Mouse (Mus musculus) limb, embryonic 10.5 days (tissue): Measurements from ENCODE around the gene Trim43a. TPM values are rescaled to one million over a fixed set of nuclear protein-coding genes. Genes with fewer than 3 reads are reported as not detected.
"Not testable (repeated sequence)": the region's sequence is repeated elsewhere in the genome, so short reads cannot be mapped to it uniquely, and the experiment has no call there.

ENCODE experiments used
- DNase-seq: peaks from one replicate; pipeline ENCODE4 v3.0.0-alpha.2; 2017; ENCODE audit warnings: low spot score
- H3K27ac ChIP-seq: fragments of 300-500 bp; sonication (generic); 2 replicates; pipeline ENCODE4 v1.5.1; 2016; ENCODE audit warnings: mild to moderate bottlenecking
- H3K27me3 ChIP-seq: fragments of 300-500 bp; sonication (generic); 2 replicates; pipeline ENCODE4 v1.6.1; 2016; ENCODE audit warnings: low read depth, mild to moderate bottlenecking; ENCODE audit not compliant: poor library complexity, severe bottlenecking
- H3K36me3 ChIP-seq: fragments of 300-500 bp; sonication (generic); 2 replicates; pipeline ENCODE4 v1.6.1; 2016; ENCODE audit warnings: mild to moderate bottlenecking, moderate library complexity
- H3K4me1 ChIP-seq: fragments of 300-500 bp; sonication (generic); 2 replicates; pipeline ENCODE4 v1.6.1; 2016
- H3K4me3 ChIP-seq: fragments of 300-500 bp; sonication (generic); 2 replicates; pipeline ENCODE4 v1.5.1; 2016; ENCODE audit warnings: mild to moderate bottlenecking, moderate library complexity
- H3K9me3 ChIP-seq: fragments of 300-500 bp; sonication (generic); replicated peaks from 2 replicates; pipeline ENCODE4 v1.6.1; 2016; ENCODE audit warnings: mild to moderate bottlenecking
- WGBS: fragments of 180-500 bp; shearing (Covaris S2); methylation state at CpG from one replicate; pipeline ENCODE4 v1.1.7; 2016; 5-methylcytosine and 5-hydroxymethylcytosine counted together
- polyA plus RNA-seq: library from polyadenylated mRNA; unstranded; fragments of >200 nt; fragmentation: Nextera tagmentation; extraction: Ambion mirVana; gene quantifications from 2 replicates; pipeline ENCODE4 v1.2.1, GENCODE M21; 2016

The Trim43a gene
- 0.13 and 0.15 TPM in 2 replicates for polyA plus RNA-seq

DNA sequence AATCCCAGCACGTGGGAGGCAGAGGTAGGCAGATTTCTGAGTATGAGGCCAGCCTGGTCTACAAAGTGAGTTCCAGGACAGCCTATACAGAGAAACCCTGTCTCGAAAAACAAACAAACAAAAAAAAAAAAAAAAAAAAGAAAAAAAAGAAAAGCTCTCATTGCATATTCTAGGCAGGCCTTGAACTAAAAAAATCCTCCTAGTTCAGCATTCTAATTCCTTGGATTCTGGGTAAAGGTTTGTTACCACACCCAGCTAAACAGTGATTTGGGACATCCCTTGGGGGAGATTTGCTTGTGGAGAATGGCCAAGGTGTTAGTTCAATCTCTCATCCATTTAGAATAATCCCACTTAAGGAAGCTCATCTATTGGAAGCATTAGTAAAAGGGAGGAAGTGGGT, at the start of gene Trim43a:
Trim43a (plus strand) TSS at position 301 of the 400 bp plus-strand sequence.
- not testable (repeated sequence) for H3K4me1 ChIP-seq

GRCm38 (mm10) chr9:88534093-88534492, 46.6 kb upstream of the Trim43a start:
- 90% methylated on average over 5 of the region's 5 CpGs for WGBS
- Histone ChIP-seq H3K27ac (no peak overlapping the region), H3K9me3 (no peaks in the 10 kb centered on the region), H3K27me3 (no peaks in the 10 kb centered on the region), H3K36me3 (no peaks in the 10 kb centered on the region), H3K4me3 (no peak overlapping the region), H3K4me1 (0 out of 2 replicates have a peak, but pooled peaks cover 9% of the 10 kb centered on the region)
- DNase-seq, result no peak

More for the DNA sequence above, at the start of gene Trim43a:
- DNase-seq, H3K9me3 ChIP-seq, H3K36me3 ChIP-seq, H3K27me3 ChIP-seq, H3K27ac ChIP-seq, H3K4me3 ChIP-seq: not testable (repeated sequence)
- 88% methylated on average over 2 of the region's 2 CpGs for WGBS

DNA sequence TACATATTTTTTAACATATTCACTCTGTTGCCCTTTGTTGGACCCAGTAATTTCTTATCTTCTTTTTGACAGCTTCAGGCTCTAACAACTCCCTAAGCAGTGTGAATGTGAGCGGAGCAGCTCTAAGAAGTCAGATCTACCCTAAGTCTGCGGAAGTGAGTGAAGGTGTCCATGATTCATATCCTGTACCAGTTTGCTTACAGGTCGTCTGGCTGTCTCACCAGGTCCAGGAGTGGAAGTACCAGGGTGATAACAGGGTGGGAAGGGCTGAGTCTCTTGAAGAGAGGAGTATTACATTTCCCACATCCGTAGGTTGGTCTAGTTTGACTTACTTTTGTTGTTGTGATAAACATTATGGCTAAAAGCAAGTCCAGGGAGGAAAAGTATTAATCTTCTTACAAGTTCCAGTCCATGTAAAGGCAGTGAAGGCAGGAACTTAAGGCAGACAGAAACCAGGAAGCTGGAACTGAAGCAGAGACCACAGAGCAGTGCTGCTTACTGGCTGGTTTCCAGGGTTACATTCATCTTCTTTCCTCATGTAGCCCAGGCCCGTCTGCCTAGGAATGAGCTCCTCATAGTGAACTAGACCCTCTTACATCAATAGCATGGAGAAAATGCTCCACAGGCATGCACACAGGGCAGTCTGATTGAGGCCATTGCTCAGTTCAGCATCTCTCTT, 41.0 kb upstream of the Trim43a start:
- Histone ChIP-seq H3K4me1 (no peaks in the 10 kb centered on the region), H3K4me3 (no peak overlapping the region), H3K9me3 (no peaks in the 10 kb centered on the region), H3K27me3 (no peaks in the 10 kb centered on the region), H3K36me3 (no peaks in the 10 kb centered on the region), H3K27ac (no peak overlapping the region)
- no peak for DNase-seq
- WGBS, result 82% methylated on average over 5 of the region's 5 CpGs

GRCm38 (mm10) chr9:88542816-88543215, 37.9 kb upstream of the Trim43a start:
- no peak overlapping the region for H3K4me3 ChIP-seq
- 47% methylated on average over 2 of the region's 2 CpGs for WGBS
- H3K9me3 ChIP-seq, result no peaks in the 10 kb centered on the region
- H3K27ac ChIP-seq, result no peak overlapping the region
- no peaks in the 10 kb centered on the region for H3K4me1 ChIP-seq
- H3K36me3 ChIP-seq, result no peaks in the 10 kb centered on the region
- no peaks in the 10 kb centered on the region for H3K27me3 ChIP-seq
- no peak for DNase-seq

- Histone ChIP-seq H3K27me3 (no peaks in the 10 kb centered on the region), H3K4me3 (no peak overlapping the region), H3K4me1 (peaks cover 20% of the 10 kb centered on the region), H3K36me3 (no peaks in the 10 kb centered on the region), H3K9me3 (no peaks in the 10 kb centered on the region), H3K27ac (no peak overlapping the region)
- WGBS, result 48% methylated on average over 3 of the region's 3 CpGs
- no peak for DNase-seq
Measured at GRCm38 (mm10) chr9:88545534-88545933, 35.2 kb upstream of the Trim43a start.

DNA sequence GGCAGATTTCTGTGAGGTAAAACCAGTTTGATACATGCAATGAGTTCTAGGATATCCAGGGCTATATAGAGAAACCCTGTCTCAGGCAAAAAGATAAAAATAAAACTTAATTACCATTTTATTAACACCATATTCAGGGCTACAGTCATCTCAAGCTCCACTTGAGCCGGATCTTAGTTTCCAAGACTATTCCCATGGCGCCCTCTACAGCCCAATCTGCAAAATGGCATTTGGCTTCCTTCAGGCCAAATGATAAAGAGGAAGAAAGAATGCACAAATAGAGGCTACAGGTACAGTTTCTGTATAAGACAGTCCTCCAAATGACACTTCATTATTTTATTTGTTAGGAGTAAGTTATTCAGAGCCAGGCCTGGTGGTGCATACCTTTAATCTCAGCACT, 34.5 kb upstream of the Trim43a start:
- H3K4me3 ChIP-seq, result no peak overlapping the region
- no peaks in the 10 kb centered on the region for H3K27me3 ChIP-seq
- H3K36me3 ChIP-seq, result no peaks in the 10 kb centered on the region
- peaks cover 21% of the 10 kb centered on the region for H3K4me1 ChIP-seq
- DNase-seq, result no peak
- no peaks in the 10 kb centered on the region for H3K9me3 ChIP-seq
- no peak overlapping the region for H3K27ac ChIP-seq
- WGBS, result 9% methylated on average over 2 of the region's 2 CpGs

DNA sequence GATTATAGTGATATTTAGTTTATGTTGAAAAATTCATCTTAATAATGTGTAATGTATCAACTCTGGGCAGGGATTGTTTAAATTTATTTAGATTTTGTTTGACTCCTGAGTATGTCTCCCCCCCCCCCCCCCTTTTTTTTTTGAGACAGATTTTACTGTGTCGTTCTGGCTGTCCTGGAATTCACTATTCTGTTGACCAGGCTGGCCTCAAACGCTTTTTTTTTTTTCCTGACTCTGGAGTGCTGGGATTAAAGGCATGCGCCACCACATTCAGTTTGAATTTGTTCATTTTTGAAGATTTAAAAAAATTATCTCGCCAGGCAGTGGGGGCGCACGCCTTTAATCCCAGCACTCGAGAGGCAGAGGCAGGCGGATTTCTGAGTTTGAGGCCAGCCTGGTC, 34.0 kb upstream of the Trim43a start:
- H3K4me3 ChIP-seq, result no peak overlapping the region
- 65% methylated on average over 8 of the region's 8 CpGs for WGBS
- no peaks in the 10 kb centered on the region for H3K27me3 ChIP-seq
- no peak for DNase-seq
- H3K36me3 ChIP-seq, result no peaks in the 10 kb centered on the region
- H3K27ac ChIP-seq, result no peak overlapping the region
- H3K4me1 ChIP-seq, result peaks cover 21% of the 10 kb centered on the region
- H3K9me3 ChIP-seq, result no peaks in the 10 kb centered on the region

GRCm38 (mm10) chr9:88547270-88547669, 33.4 kb upstream of the Trim43a start:
- H3K9me3 ChIP-seq, result no peaks in the 10 kb centered on the region

DNA sequence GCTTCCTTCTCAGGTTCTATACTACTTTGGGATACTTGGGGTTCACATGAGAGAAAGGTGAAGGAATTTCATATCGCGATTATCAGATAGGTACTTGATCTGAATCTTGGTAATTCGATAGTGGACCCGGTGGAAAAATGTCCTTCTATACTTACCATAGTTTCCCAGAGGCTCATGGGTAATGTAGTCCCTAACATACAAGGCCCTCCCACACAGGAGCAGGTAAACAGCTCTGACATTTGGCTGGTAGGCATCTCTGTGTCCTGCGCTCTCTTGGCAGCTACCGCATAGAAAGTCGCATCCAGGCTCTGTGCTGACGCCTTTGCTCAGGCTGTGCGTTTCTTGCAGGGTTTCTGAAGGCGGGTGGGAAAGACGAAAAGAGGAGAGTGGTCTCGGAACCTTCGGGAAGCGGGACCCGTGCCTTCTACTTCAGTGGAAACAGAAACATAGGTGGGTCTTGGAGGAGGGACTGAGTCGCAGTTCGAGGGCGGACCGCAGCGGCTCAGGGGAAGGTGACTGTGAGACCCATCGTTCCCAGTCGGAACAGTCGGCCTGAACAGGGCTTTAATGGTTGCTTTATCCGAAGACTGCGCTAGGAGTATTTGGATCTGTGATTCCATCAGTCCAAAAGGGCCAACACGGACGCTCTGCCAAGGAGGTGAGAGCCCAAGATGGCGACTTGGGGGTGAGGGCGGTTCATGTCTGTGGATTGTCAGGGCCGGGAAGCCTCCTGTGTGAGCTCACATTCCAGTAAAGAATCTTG, 32.7 kb upstream of the Trim43a start, which contains the start of gene Zfp949:
Zfp949 (plus strand) TSS at position 170 of the 763 bp plus-strand sequence.
- whole genome bisulfite sequencing, result under 1% methylated on average over 30 of the region's 30 CpGs
- H3K4me1 ChIP-seq, result peaks cover 21% of the 10 kb centered on the region

More at GRCm38 (mm10) chr9:88547270-88547669, 33.4 kb upstream of the Trim43a start:
- H3K27me3 ChIP-seq, result no peaks in the 10 kb centered on the region
- peak overlapping the region; percentile 85 for H3K27ac ChIP-seq
- 39% methylated on average over 7 of the region's 7 CpGs for WGBS
- H3K36me3 ChIP-seq, result peaks cover under 1% of the 10 kb centered on the region; the same call in 1 of the 2 replicates
- peak overlapping the region; percentile 69 for H3K4me3 ChIP-seq
- H3K4me1 ChIP-seq, result peaks cover 21% of the 10 kb centered on the region
- DNase-seq, result no peak

GRCm38 (mm10) chr9:88548614-88548945, 32.1 kb upstream of the Trim43a start:
- Histone ChIP-seq H3K27ac (peak overlapping the region; percentile 85), H3K4me3 (peak overlapping the region; percentile 69), H3K36me3 (peaks cover 12% of the 10 kb centered on the region), H3K4me1 (peaks cover 21% of the 10 kb centered on the region), H3K9me3 (no peaks in the 10 kb centered on the region), H3K27me3 (no peaks in the 10 kb centered on the region)
- no peak for DNase-seq
- WGBS, result 4% methylated on average over 8 of the region's 8 CpGs

More for the DNA sequence above, 32.7 kb upstream of the Trim43a start, which contains the start of gene Zfp949:
- Histone ChIP-seq H3K4me3 (peak within 1 kb of the TSS; percentile 69), H3K27me3 (no peaks in the 10 kb centered on the region), H3K27ac (peak within 1 kb of the TSS; percentile 85), H3K36me3 (peaks cover 8% of the 10 kb centered on the region), H3K9me3 (no peaks in the 10 kb centered on the region)
- DNase-seq, result peak; percentile 69

GRCm38 (mm10) chr9:88553071-88553470, 27.6 kb upstream of the Trim43a start:
- Histone ChIP-seq H3K36me3 (peaks cover 24% of the 10 kb centered on the region), H3K27ac (no peak overlapping the region), H3K4me1 (peaks cover 21% of the 10 kb centered on the region), H3K4me3 (no peak overlapping the region), H3K27me3 (no peaks in the 10 kb centered on the region), H3K9me3 (no peaks in the 10 kb centered on the region)
- 97% methylated on average over 14 of the region's 14 CpGs for WGBS
- DNase-seq, result no peak

DNA sequence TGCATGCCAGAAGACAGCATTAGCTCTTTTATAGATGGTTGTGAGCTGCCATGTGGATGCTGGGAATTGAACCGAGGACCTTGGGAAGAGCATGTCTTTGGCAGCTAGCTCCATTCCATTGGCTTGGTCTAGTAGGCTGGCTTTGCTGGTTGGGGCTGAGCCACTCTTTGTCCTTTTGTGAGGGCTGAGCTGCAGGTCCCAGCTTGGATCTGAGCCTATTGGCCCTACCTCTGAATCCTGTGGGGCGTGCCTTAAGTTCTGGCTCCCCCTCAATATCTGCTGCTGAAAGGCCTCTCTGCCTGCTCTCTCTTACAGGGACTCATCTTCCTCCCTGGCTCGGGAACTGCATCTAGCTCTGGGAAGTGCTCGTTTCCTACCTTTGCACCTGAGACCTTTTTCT, 22.5 kb upstream of the Trim43a start:
- Histone ChIP-seq H3K27ac (no peak overlapping the region), H3K27me3 (no peaks in the 10 kb centered on the region), H3K4me3 (no peak overlapping the region), H3K36me3 (peaks cover 41% of the 10 kb centered on the region), H3K4me1 (no peaks in the 10 kb centered on the region), H3K9me3 (no peaks in the 10 kb centered on the region)
- DNase-seq, result no peak
- 88% methylated on average over 4 of the region's 4 CpGs for WGBS

- not testable (repeated sequence) for DNase-seq, H3K27ac ChIP-seq, H3K9me3 ChIP-seq, H3K4me3 ChIP-seq, H3K4me1 ChIP-seq, H3K27me3 ChIP-seq
- 96% methylated on average over 2 of the region's 2 CpGs for WGBS
- H3K36me3 ChIP-seq, result peaks cover 53% of the 10 kb centered on the region
Measured at GRCm38 (mm10) chr9:88561476-88561875, 19.2 kb upstream of the Trim43a start.
